Mouse (Mus musculus): ENCODE data around the gene Phf21b. TPM values are rescaled to one million over a fixed set of nuclear protein-coding genes. Genes with fewer than 3 reads are reported as not detected.

Phf21b gene
- polyA plus RNA-seq, 1 experiment, result 5.1 TPM

- Histone ChIP-seq H3K27me3 (ENCODE audit: control insufficient read depth, insufficient read depth, low read length) (0 out of 2 replicates have a peak, but pooled peaks cover 10% of the 10 kb centered on the region), H3K36me3 (ENCODE audit: control insufficient read depth, insufficient read depth, low read length) (no peaks in the 10 kb centered on the region), H3K4me1 (ENCODE audit: control insufficient read depth, insufficient read depth, insufficient read length, low read length) (peaks cover 18% of the 10 kb centered on the region), H3K4me3 (ENCODE audit: low read depth, low read length) (peak overlapping the region; percentile 72), H3K27ac (ENCODE audit: insufficient read depth, low read depth, low read length) (peak overlapping the region; percentile 17)
- TF ChIP-seq CTCF (IDR thresholded peaks at IDR 0.05; ENCODE audit: extremely low read depth, insufficient read length, insufficient replicate concordance, low read depth, low read length) (no peak), POLR2A (IDR thresholded peaks at IDR 0.05; ENCODE audit: low read depth, low read length) (no peak)
- WGBS, result under 1% methylated on average over 88 of the region's 88 CpGs
Observed at GRCm38 (mm10) chr15:84854921-84855901, 638 bp downstream of the Phf21b start.

GRCm38 (mm10) chr15:84854171-84854811 lies 1.6 kb downstream of the Phf21b start:
- Histone ChIP-seq H3K36me3 (ENCODE audit: control insufficient read depth, insufficient read depth, low read length) (no peaks in the 10 kb centered on the region), H3K27me3 (ENCODE audit: control insufficient read depth, insufficient read depth, low read length) (0 out of 2 replicates have a peak, but pooled peaks cover 10% of the 10 kb centered on the region), H3K4me3 (ENCODE audit: low read depth, low read length) (peak overlapping the region; percentile 72), H3K27ac (ENCODE audit: insufficient read depth, low read depth, low read length) (no peak overlapping the region), H3K4me1 (ENCODE audit: control insufficient read depth, insufficient read depth, insufficient read length, low read length) (peaks cover 18% of the 10 kb centered on the region)
- under 1% methylated on average over 49 of the region's 49 CpGs for WGBS
- no peak for TF ChIP-seq POLR2A (IDR thresholded peaks at IDR 0.05; ENCODE audit: low read depth, low read length)
- TF ChIP-seq CTCF (IDR thresholded peaks at IDR 0.05; ENCODE audit: extremely low read depth, insufficient read length, insufficient replicate concordance, low read depth, low read length), result no peak

- Histone ChIP-seq H3K4me1 (ENCODE audit: control insufficient read depth, insufficient read depth, insufficient read length, low read length) (peaks cover 18% of the 10 kb centered on the region), H3K4me3 (ENCODE audit: low read depth, low read length) (peak overlapping the region; percentile 72), H3K36me3 (ENCODE audit: control insufficient read depth, insufficient read depth, low read length) (no peaks in the 10 kb centered on the region), H3K27ac (ENCODE audit: insufficient read depth, low read depth, low read length) (peak overlapping the region; percentile 60), H3K27me3 (ENCODE audit: control insufficient read depth, insufficient read depth, low read length) (0 out of 2 replicates have a peak, but pooled peaks cover 10% of the 10 kb centered on the region)
- TF ChIP-seq POLR2A (IDR thresholded peaks at IDR 0.05; ENCODE audit: low read depth, low read length) (no peak), CTCF (IDR thresholded peaks at IDR 0.05; ENCODE audit: extremely low read depth, insufficient read length, insufficient replicate concordance, low read depth, low read length) (no peak)
- WGBS, result 1% methylated on average over 80 of the region's 84 CpGs
Observed at GRCm38 (mm10) chr15:84853261-84854137, 2.4 kb downstream of the Phf21b start.

DNA sequence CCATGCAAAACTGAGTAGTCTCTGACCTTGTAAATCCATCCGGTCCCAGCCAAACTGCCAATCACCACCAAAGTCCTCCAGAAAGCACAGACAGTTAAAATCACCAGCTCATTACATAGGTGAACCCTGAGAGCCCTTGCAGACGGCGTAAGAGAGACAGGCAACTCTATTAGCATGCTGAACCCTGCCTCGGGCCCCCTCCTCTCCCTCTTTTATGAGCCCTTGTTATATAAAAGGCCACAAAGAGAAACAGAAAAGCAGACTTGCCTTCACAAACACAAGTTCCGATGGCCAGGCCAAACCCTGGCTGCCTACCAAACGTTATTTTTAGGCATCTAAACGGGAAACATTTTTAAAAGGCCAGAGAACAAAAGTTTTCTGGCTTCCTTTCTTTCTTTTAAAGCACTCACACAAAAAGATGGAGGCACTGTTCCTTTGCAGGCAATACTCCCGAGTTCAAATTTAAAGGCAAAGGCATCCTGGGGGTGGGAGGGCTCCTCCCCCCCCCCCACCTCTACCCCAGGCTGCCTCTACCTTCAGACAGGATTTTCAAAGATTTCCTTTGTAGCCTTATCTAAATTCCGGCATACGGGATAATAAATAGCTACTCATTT lies 3.3 kb downstream of the Phf21b start:
- H3K27me3 ChIP-seq (ENCODE audit: control insufficient read depth, insufficient read depth, low read length), result 0 out of 2 replicates have a peak, but pooled peaks cover 10% of the 10 kb centered on the region
- H3K36me3 ChIP-seq (ENCODE audit: control insufficient read depth, insufficient read depth, low read length), result no peaks in the 10 kb centered on the region
- no peak for TF ChIP-seq POLR2A (IDR thresholded peaks at IDR 0.05; ENCODE audit: low read depth, low read length)
- no peak for TF ChIP-seq CTCF (IDR thresholded peaks at IDR 0.05; ENCODE audit: extremely low read depth, insufficient read length, insufficient replicate concordance, low read depth, low read length)
- no peak overlapping the region for H3K4me3 ChIP-seq (ENCODE audit: low read depth, low read length)
- H3K4me1 ChIP-seq (ENCODE audit: control insufficient read depth, insufficient read depth, insufficient read length, low read length), result peaks cover 18% of the 10 kb centered on the region
- 6% methylated on average over 10 of the region's 10 CpGs for WGBS
- H3K27ac ChIP-seq (ENCODE audit: insufficient read depth, low read depth, low read length), result peak overlapping the region; percentile 45; the same call in 1 of the 2 replicates

GRCm38 (mm10) chr15:84850321-84850720 lies 5.5 kb downstream of the Phf21b start:
- 0 out of 2 replicates have a peak, but pooled peaks cover 10% of the 10 kb centered on the region for H3K27me3 ChIP-seq (ENCODE audit: control insufficient read depth, insufficient read depth, low read length)
- TF ChIP-seq CTCF (IDR thresholded peaks at IDR 0.05; ENCODE audit: extremely low read depth, insufficient read length, insufficient replicate concordance, low read depth, low read length), result peak; percentile 18; the same call in 1 of the 2 replicates
- no peak for TF ChIP-seq POLR2A (IDR thresholded peaks at IDR 0.05; ENCODE audit: low read depth, low read length)
- no peak overlapping the region for H3K4me3 ChIP-seq (ENCODE audit: low read depth, low read length)
- H3K27ac ChIP-seq (ENCODE audit: insufficient read depth, low read depth, low read length), result no peak overlapping the region
- WGBS, result 100% methylated on average over 1 of the region's 1 CpGs
- H3K4me1 ChIP-seq (ENCODE audit: control insufficient read depth, insufficient read depth, insufficient read length, low read length), result peaks cover 8% of the 10 kb centered on the region
- H3K36me3 ChIP-seq (ENCODE audit: control insufficient read depth, insufficient read depth, low read length), result no peaks in the 10 kb centered on the region

GRCm38 (mm10) chr15:84846216-84846615 lies 9.6 kb downstream of the Phf21b start:
- Histone ChIP-seq H3K4me3 (ENCODE audit: low read depth, low read length) (no peak overlapping the region), H3K4me1 (ENCODE audit: control insufficient read depth, insufficient read depth, insufficient read length, low read length) (no peaks in the 10 kb centered on the region), H3K27ac (ENCODE audit: insufficient read depth, low read depth, low read length) (no peak overlapping the region), H3K27me3 (ENCODE audit: control insufficient read depth, insufficient read depth, low read length) (no peaks in the 10 kb centered on the region), H3K36me3 (ENCODE audit: control insufficient read depth, insufficient read depth, low read length) (no peaks in the 10 kb centered on the region)
- 76% methylated on average over 3 of the region's 3 CpGs for WGBS
- TF ChIP-seq CTCF (IDR thresholded peaks at IDR 0.05; ENCODE audit: extremely low read depth, insufficient read length, insufficient replicate concordance, low read depth, low read length) (no peak), POLR2A (IDR thresholded peaks at IDR 0.05; ENCODE audit: low read depth, low read length) (no peak)

Data from small intestine, adult 2 months (tissue).